In the genomic region with DNA sequence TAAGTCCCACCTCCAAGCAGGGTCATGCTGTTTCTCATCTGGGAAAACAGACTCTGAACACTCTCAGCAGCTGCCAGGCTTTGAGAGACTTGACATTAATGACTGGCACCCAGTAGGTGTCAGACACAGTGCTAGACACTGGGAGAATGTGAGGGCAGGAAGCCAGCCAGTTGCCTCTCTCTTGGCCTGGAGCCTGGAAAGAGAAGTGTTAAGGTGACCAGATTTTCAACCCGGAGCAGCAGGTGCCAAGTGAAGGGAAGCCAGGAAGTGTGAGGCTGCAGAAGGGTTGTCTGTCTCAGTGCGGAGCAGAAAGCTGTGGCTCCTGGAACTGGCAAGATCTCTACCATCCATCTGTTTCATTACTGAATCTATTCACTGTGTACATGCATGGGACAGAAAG, we compare ENCODE assay signal across 10 mouse cellular contexts.
A peak's percentile ranks its signal among the peaks of the same experiment; 100 is the strongest.
DNase-seq lines count a peak whose midpoint lies in the region; ATAC-seq lines count a peak whose summit lies in the region.
"Had no signal": no experiment of that assay in that cellular context is flagged by ENCODE, and none has a peak within 500 bp of the region (broad histone marks: within the 10 kb centered on the region; RNA-seq: fewer than 3 reads in every experiment).

No protein-coding gene starts in this region.

- H3K4me3 ChIP-seq in forebrain, embryonic 15.5 days = no peak overlapping the region
- H3K4me3 ChIP-seq: lung, embryonic 15.5 days had no signal

- intact Hi-C loops in gastrocnemius, postnatal 36 days (cut with DNase I) = no loop called here

- WGBS in forebrain, embryonic 15.5 days = 43% methylated on average over 2 of the region's 2 CpGs

- no peaks in the 10 kb centered on the region for H3K36me3 ChIP-seq in forebrain, embryonic 15.5 days
- H3K36me3 ChIP-seq: G1E; lung, embryonic 15.5 days had no signal

- H3K4me2 ChIP-seq in forebrain, embryonic 15.5 days (replicated peaks) = no peak overlapping the region
- H3K4me2 ChIP-seq: lung, embryonic 15.5 days had no signal

- H3K9me3 ChIP-seq in forebrain, embryonic 15.5 days = no peaks in the 10 kb centered on the region
- H3K9me3 ChIP-seq: lung, embryonic 15.5 days had no signal

- H3K4me1 ChIP-seq in forebrain, embryonic 15.5 days = peaks cover 49% of the 10 kb centered on the region
- H3K4me1 ChIP-seq: lung, embryonic 15.5 days had no signal

- no peaks in the 10 kb centered on the region for H3K27me3 ChIP-seq in forebrain, embryonic 15.5 days

- peak overlapping the region; percentile 89 for H3K27ac ChIP-seq in forebrain, embryonic 15.5 days (replicated peaks)
- H3K27ac ChIP-seq: lung, embryonic 15.5 days had no signal

- H3K9ac ChIP-seq in forebrain, embryonic 15.5 days (replicated peaks) = no peak overlapping the region
- H3K9ac ChIP-seq: lung, embryonic 15.5 days had no signal

- peak; percentile 91 for ATAC-seq in forebrain, embryonic 15.5 days (replicated peaks)

- peak; percentile 3 to 24 for DNase-seq in kidney, adult 8-10 months
- no peak for DNase-seq in kidney, postnatal 14 days
- peak; percentile 45 to 55 for DNase-seq in gastrocnemius, postnatal 36 days
- peak; percentile 37 for DNase-seq in layer of hippocampus, adult 9-11 months
- no peak for DNase-seq in urinary bladder, postnatal 4 days (ENCODE audit: low spot score in 2 of 2)
- DNase-seq in adrenal gland, postnatal 36 days = no peak
- DNase-seq in adrenal gland, adult 18-20 months (ENCODE audit: low spot score in 2 of 2) = no peak

Comparison
In these comparisons a context has a peak if more than half of its experiments do, and no peak if none do; other contexts are left out.
1. DNase-seq: peak in kidney, adult 8-10 months (2 of 2), gastrocnemius, postnatal 36 days (2 of 2) and layer of hippocampus, adult 9-11 months (single experiment); none in kidney, postnatal 14 days (single experiment), urinary bladder, postnatal 4 days (0 of 2), adrenal gland, postnatal 36 days (0 of 2) and adrenal gland, adult 18-20 months (0 of 2).